Mouse (Mus musculus) E14TG2a.4 (cell line): ENCODE results near the gene Dysf.
A peak's percentile ranks its signal among the peaks of the same experiment; 100 is the strongest.

Experiments
- CTCF ChIP-seq: conservative IDR thresholded peaks from 2 replicates; pipeline ENCODE4 v1.5.1; 2014; ENCODE audit warnings: low read length
- POU5F1 ChIP-seq: IDR thresholded peaks from 2 replicates; pipeline ENCODE4 v1.6.1; 2014; ENCODE audit warnings: low read length, borderline replicate concordance

- TF ChIP-seq CTCF (peak; percentile 95), POU5F1 (no peak)
Measured at GRCm38 (mm10) chr6:84095882-84096281, 87.5 kb downstream of the Dysf start.
